Mouse (Mus musculus) CH12.LX (cell line): ENCODE results near the gene Stard5. TPM values are rescaled to one million over a fixed set of nuclear protein-coding genes. Genes with fewer than 3 reads are reported as not detected.

ENCODE experiments used
- DNase-seq: peaks from one replicate; pipeline ENCODE4 v3.0.0-alpha.2; 2013; ENCODE audit errors: extremely low read depth
- H3K27ac ChIP-seq: 2 replicates; pipeline ENCODE4 v1.5.1; 2012; ENCODE audit warnings: low read depth, mild to moderate bottlenecking, control low read depth, moderate library complexity; ENCODE audit not compliant: insufficient read depth
- H3K27me3 ChIP-seq: replicated peaks from 2 replicates; pipeline ENCODE3; 2012; ENCODE audit warnings: inconsistent platforms
- H3K36me3 ChIP-seq, 2 experiments: replicated peaks in 1 of 2; 2 replicates each; pipeline versions ENCODE3 to v1.6.1; 2012; ENCODE audit warnings: inconsistent platforms in 1 of 2, low read length in 1 of 2, mild to moderate bottlenecking in 1 of 2, mixed read lengths in 1 of 2, moderate library complexity in 1 of 2; ENCODE audit not compliant: control insufficient read depth in 1 of 2, insufficient read depth in 1 of 2
- H3K4me1 ChIP-seq, 2 experiments: 2 replicates each; pipeline ENCODE4 v1.6.1; 2012; ENCODE audit warnings: inconsistent platforms in 1 of 2, moderate library complexity in 1 of 2; ENCODE audit not compliant: insufficient read depth in 2 of 2, control insufficient read depth in 1 of 2
- H3K4me2 ChIP-seq: 2 replicates; pipeline ENCODE4 v1.6.1; 2012; ENCODE audit warnings: low read depth, mild to moderate bottlenecking, control low read depth; ENCODE audit not compliant: poor library complexity, insufficient read depth, severe bottlenecking
- H3K4me3 ChIP-seq, 3 experiments: fragments of 150-350 bp in 1 of 3; sonication (generic) in 1 of 3; replicated peaks in 1 of 3; 2 replicates each; pipeline versions ENCODE3 to v1.5.1; 2011 to 2012; ENCODE audit warnings: low read depth in 2 of 3, low read length in 2 of 3, mild to moderate bottlenecking in 2 of 3, moderate library complexity in 2 of 3, control low read depth in 1 of 3, improper control_type of control experiment in 1 of 3, inconsistent platforms in 1 of 3, mixed read lengths in 1 of 3; ENCODE audit not compliant: poor library complexity in 1 of 3
- H3K79me2 ChIP-seq: replicated peaks from 2 replicates; pipeline ENCODE4 v1.6.1; 2012; ENCODE audit warnings: mild to moderate bottlenecking, moderate library complexity; ENCODE audit not compliant: control insufficient read depth, poor library complexity, insufficient read depth, severe bottlenecking; ENCODE audit errors: extremely low read depth
- H3K9ac ChIP-seq: 2 replicates; pipeline ENCODE4 v1.6.1; 2012; ENCODE audit warnings: low read depth, mild to moderate bottlenecking, control low read depth, moderate library complexity; ENCODE audit not compliant: insufficient read depth
- H3K9me3 ChIP-seq: replicated peaks from 2 replicates; pipeline ENCODE3; 2012; ENCODE audit warnings: low read length, inconsistent platforms, mixed read lengths
- BHLHE40 ChIP-seq: IDR thresholded peaks from 2 replicates; pipeline ENCODE4 v1.6.1; 2011; ENCODE audit warnings: mild to moderate bottlenecking, low read depth, low read length, improper control_type of control experiment
- CHD1 ChIP-seq: IDR thresholded peaks from 2 replicates; pipeline ENCODE4 v1.6.1; 2012; ENCODE audit warnings: low read depth, low read length, improper control_type of control experiment, inconsistent platforms
- CHD2 ChIP-seq: IDR thresholded peaks from 2 replicates; pipeline ENCODE4 v1.6.1; 2011; ENCODE audit warnings: low read length, improper control_type of control experiment
- CTCF ChIP-seq, 2 experiments: IDR thresholded peaks in 1 of 2; conservative IDR thresholded peaks in 1 of 2; 2 replicates each; pipeline ENCODE4 v1.5.1; 2011 to 2012; ENCODE audit warnings: low read depth in 2 of 2, low read length in 2 of 2, improper control_type of control experiment in 1 of 2, inconsistent platforms in 1 of 2, mild to moderate bottlenecking in 1 of 2, moderate library complexity in 1 of 2
- E2F4 ChIP-seq: IDR thresholded peaks from 2 replicates; pipeline ENCODE4 v1.6.1; 2011; ENCODE audit warnings: low read depth, low read length, improper control_type of control experiment; ENCODE audit not compliant: insufficient replicate concordance
- ELF1 ChIP-seq: IDR thresholded peaks from 2 replicates; pipeline ENCODE4 v1.6.1; 2014; ENCODE audit warnings: low read depth, mild to moderate bottlenecking, inconsistent platforms, low read length, improper control_type of control experiment
- ETS1 ChIP-seq: conservative IDR thresholded peaks from 2 replicates; pipeline ENCODE4 v1.6.1; 2012; ENCODE audit warnings: low read depth, mild to moderate bottlenecking, inconsistent platforms, low read length, improper control_type of control experiment, moderate library complexity
- GABPA ChIP-seq: IDR thresholded peaks from 2 replicates; pipeline ENCODE4 v1.6.1; 2012; ENCODE audit warnings: low read depth, low read length, improper control_type of control experiment, inconsistent platforms; ENCODE audit not compliant: insufficient replicate concordance
- HCFC1 ChIP-seq: IDR thresholded peaks from 2 replicates; pipeline ENCODE4 v1.6.1; 2012; ENCODE audit warnings: low read depth, mild to moderate bottlenecking, inconsistent platforms, low read length, improper control_type of control experiment
- IRF4 ChIP-seq: IDR thresholded peaks from 2 replicates; pipeline ENCODE4 v1.6.1; 2014; ENCODE audit warnings: low read depth, mild to moderate bottlenecking, inconsistent platforms, low read length, improper control_type of control experiment
- JUN ChIP-seq: IDR thresholded peaks from 2 replicates; pipeline ENCODE4 v1.6.1; 2011; ENCODE audit warnings: low read depth, mild to moderate bottlenecking, low read length, improper control_type of control experiment, moderate library complexity; ENCODE audit not compliant: insufficient read depth
- JUND ChIP-seq: conservative IDR thresholded peaks from 2 replicates; pipeline ENCODE4 v1.6.1; 2011; ENCODE audit warnings: low read depth, low read length, improper control_type of control experiment
- KAT2A ChIP-seq: IDR thresholded peaks from 2 replicates; pipeline ENCODE4 v1.6.1; 2012; ENCODE audit warnings: low read length, improper control_type of control experiment, inconsistent platforms; ENCODE audit not compliant: insufficient replicate concordance
- MAFK ChIP-seq: IDR thresholded peaks from 2 replicates; pipeline ENCODE4 v1.6.1; 2011; ENCODE audit warnings: low read length, improper control_type of control experiment; ENCODE audit not compliant: insufficient replicate concordance
- MAZ ChIP-seq: IDR thresholded peaks from 2 replicates; pipeline ENCODE4 v1.6.1; 2012; ENCODE audit warnings: low read depth, mild to moderate bottlenecking, inconsistent platforms, low read length, improper control_type of control experiment, moderate library complexity
- MXI1 ChIP-seq: IDR thresholded peaks from 2 replicates; pipeline ENCODE4 v1.6.1; 2011; ENCODE audit warnings: mild to moderate bottlenecking, low read depth, low read length, improper control_type of control experiment
- NELFE ChIP-seq: IDR thresholded peaks from 2 replicates; pipeline ENCODE4 v1.6.1; 2011; ENCODE audit warnings: low read depth, low read length, improper control_type of control experiment
- NRF1 ChIP-seq: IDR thresholded peaks from 2 replicates; pipeline ENCODE4 v1.6.1; 2014; ENCODE audit warnings: low read depth, mild to moderate bottlenecking, inconsistent platforms, low read length, improper control_type of control experiment, moderate library complexity
- PAX5 ChIP-seq: IDR thresholded peaks from 2 replicates; pipeline ENCODE4 v1.6.1; 2012; ENCODE audit warnings: low read length, inconsistent platforms, mixed read lengths
- POLR2A ChIP-seq: IDR thresholded peaks from 2 replicates; pipeline ENCODE4 v1.6.1; 2011; ENCODE audit warnings: low read depth, mild to moderate bottlenecking, improper control_type of control experiment, low read length
- RCOR1 ChIP-seq: conservative IDR thresholded peaks from 2 replicates; pipeline ENCODE4 v1.6.1; 2012; ENCODE audit warnings: low read depth, mild to moderate bottlenecking, inconsistent platforms, low read length, improper control_type of control experiment
- SIN3A ChIP-seq: IDR thresholded peaks from 2 replicates; pipeline ENCODE4 v1.6.1; 2012; ENCODE audit warnings: low read length, improper control_type of control experiment, inconsistent platforms
- TBP ChIP-seq: conservative IDR thresholded peaks from 2 replicates; pipeline ENCODE4 v1.6.1; 2011; ENCODE audit warnings: low read depth, low read length, improper control_type of control experiment
- TCF12 ChIP-seq: IDR thresholded peaks from 2 replicates; pipeline ENCODE4 v1.6.1; 2014; ENCODE audit warnings: low read depth, mild to moderate bottlenecking, inconsistent platforms, low read length, improper control_type of control experiment
- UBTF ChIP-seq: IDR thresholded peaks from 2 replicates; pipeline ENCODE4 v1.6.1; 2012; ENCODE audit warnings: low read depth, mild to moderate bottlenecking, inconsistent platforms, low read length, improper control_type of control experiment, moderate library complexity
- USF1 ChIP-seq: IDR thresholded peaks from 2 replicates; pipeline ENCODE4 v1.6.1; 2014; ENCODE audit warnings: low read depth, mild to moderate bottlenecking, inconsistent platforms, low read length, improper control_type of control experiment
- USF2 ChIP-seq: conservative IDR thresholded peaks from 2 replicates; pipeline ENCODE4 v1.6.1; 2011; ENCODE audit warnings: low read depth, low read length, improper control_type of control experiment
- ZC3H11A ChIP-seq: IDR thresholded peaks from 2 replicates; pipeline ENCODE4 v1.6.1; 2012; ENCODE audit warnings: low read depth, mild to moderate bottlenecking, inconsistent platforms, low read length, improper control_type of control experiment
- ZKSCAN1 ChIP-seq: IDR thresholded peaks from 2 replicates; pipeline ENCODE4 v1.6.1; 2012; ENCODE audit warnings: low read depth, inconsistent platforms, low read length, improper control_type of control experiment, borderline replicate concordance
- ZMIZ1 ChIP-seq: IDR thresholded peaks from 2 replicates; pipeline ENCODE4 v1.6.1; 2012; ENCODE audit warnings: low read depth, mild to moderate bottlenecking, inconsistent platforms, low read length, improper control_type of control experiment
- dilution Hi-C: fragments of 300-500 bp; cut with MboI; formaldehyde crosslinking; loops from 2 replicates; pipeline ENCODE4 v1.14.3; 2020; ENCODE audit warnings: low sequenced_read_pairs; ENCODE audit not compliant: extremely low pct_unique_long_range_greater_than_20kb, extremely low pct_ligation_motif_present
- in situ Hi-C: fragments of 300-500 bp; cut with MboI; formaldehyde crosslinking; loops from 3 replicates; pipeline ENCODE4 v1.14.3; 2019; ENCODE audit warnings: low sequenced_read_pairs, low pct_ligation_motif_present, low pct_unique_long_range_greater_than_20kb, mixed read lengths
- polyA plus RNA-seq: library from polyadenylated mRNA; unstranded; fragments of >175 nt; gene quantifications from 2 replicates; pipeline ENCODE4 v1.2.1, GENCODE M21; 2012; ENCODE audit warnings: low read depth; ENCODE audit not compliant: insufficient read length
- total RNA-seq, 2 experiments: library from RNA; depleted of rRNA; stranded (reverse); fragments of 300-350 nt in 1 of 2; fragments of >200 nt in 1 of 2; gene quantifications; 2 replicates each; pipeline ENCODE4 v1.2.3; 2012 to 2014

Gene Stard5
- total and polyA plus RNA-seq, 3 experiments, result 31.7 to 44.9 (median 33.1) TPM

DNA sequence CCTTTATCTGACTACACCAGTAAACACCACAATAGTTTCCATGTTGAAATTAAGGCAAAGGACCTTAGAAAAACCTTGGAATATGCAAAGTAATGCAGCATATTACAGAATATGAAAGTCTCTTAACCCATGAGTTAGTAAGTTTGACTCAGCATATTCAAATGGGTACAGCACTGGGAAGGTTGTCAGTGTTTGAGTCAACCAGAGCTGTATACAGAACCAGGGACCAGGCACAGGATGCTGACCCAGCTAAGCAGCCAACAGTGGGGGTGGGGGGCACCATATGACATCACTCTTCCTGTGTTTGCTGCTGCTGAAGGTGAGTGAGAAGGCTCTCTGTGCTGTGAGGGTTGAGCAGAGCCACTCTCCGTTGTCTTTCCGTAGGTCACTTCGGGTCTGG, 34.7 kb upstream of the Stard5 start:
- peaks cover 24 to 43% of the 10 kb centered on the region in 2 experiments for H3K4me1 ChIP-seq
- H3K4me2 ChIP-seq, result no peak overlapping the region
- peak; percentile 67 for DNase-seq
- no peak for TF ChIP-seq ZC3H11A
- no peak for TF ChIP-seq GABPA
- TF ChIP-seq SIN3A, result no peak
- TF ChIP-seq JUN, result peak; percentile 63
- TF ChIP-seq CHD2, result peak; percentile 44; the same call in 1 of the 2 replicates
- TF ChIP-seq MAFK, result peak; percentile 85
- no peak for TF ChIP-seq NRF1
- TF ChIP-seq TBP, result no peak
- peak; percentile 6; the same call in 1 of the 2 replicates for TF ChIP-seq JUND
- TF ChIP-seq KAT2A, result no peak
- TF ChIP-seq ZKSCAN1, result no peak
- TF ChIP-seq ETS1, result peak; percentile 56
- no peak for TF ChIP-seq POLR2A
- no peak for TF ChIP-seq USF2
- peak; percentile 58 for TF ChIP-seq IRF4
- TF ChIP-seq BHLHE40, result no peak
- TF ChIP-seq, all 38 proteins: peak for 6
- Histone ChIP-seq H3K9ac (no peak overlapping the region), H3K27ac (peak overlapping the region; percentile 59), H3K4me3 (no peak overlapping the region), H3K27me3 (no peaks in the 10 kb centered on the region), H3K36me3 (peaks cover 0 to 15% of the 10 kb centered on the region in 2 experiments), H3K79me2 (no peaks in the 10 kb centered on the region), H3K9me3 (no peaks in the 10 kb centered on the region)
- dilution Hi-C loops, result no loop called here
- in situ Hi-C loops, result no loop called here

DNA sequence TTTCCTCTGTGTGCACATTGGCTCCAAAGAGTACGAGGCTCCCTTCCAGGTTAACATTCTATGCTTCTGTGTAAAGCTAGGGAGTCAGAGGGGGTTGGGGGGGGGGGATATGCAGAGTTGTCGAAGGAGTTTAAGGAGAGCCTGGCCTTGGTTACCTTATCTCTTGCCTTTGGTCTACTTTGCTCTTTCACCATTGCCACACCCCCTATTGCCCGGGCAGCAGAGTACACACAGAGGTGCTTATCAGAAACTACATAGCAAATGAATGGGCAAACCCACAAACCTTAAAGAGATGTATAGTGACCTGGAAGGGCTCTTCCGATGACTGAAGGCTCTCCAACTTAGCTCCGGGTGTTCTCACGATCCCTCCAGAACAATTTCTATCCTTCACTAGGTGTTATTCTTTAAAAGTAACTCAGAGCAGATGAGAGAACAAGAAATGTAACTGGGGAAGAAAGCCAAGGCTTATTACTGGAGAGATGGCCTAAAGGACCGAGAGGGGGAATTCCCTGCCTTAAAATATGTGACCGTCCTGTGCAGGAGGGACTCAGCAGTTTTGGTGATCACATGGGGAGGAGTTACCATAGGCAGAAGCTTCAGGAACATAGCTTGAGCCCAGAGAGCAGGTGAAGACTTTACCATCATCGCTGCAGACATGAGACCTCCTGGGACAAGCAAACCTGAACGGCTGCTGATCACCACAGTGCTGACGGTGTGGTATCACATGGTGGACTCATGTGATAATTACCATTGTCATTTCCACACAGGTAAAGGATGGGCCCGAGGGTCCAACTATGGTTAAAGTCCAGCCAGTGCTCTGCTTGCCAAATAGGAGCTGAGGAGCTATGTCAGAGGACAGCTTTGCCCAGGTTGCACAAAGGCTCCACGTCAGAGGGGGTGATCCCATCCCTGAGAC, 32.5 kb upstream of the Stard5 start:
- Histone ChIP-seq H3K27me3 (no peaks in the 10 kb centered on the region), H3K9ac (peak overlapping the region; percentile 49), H3K4me1 (peaks cover 28 to 58% of the 10 kb centered on the region in 2 experiments), H3K79me2 (no peaks in the 10 kb centered on the region), H3K4me2 (peak overlapping the region; percentile 62), H3K4me3 (peak overlapping the region; percentile 10 to 45 (median 42)), H3K36me3 (peaks cover 0 to 25% of the 10 kb centered on the region in 2 experiments), H3K9me3 (no peaks in the 10 kb centered on the region), H3K27ac (peak overlapping the region; percentile 80)
- in situ Hi-C loops (no loop called here), dilution Hi-C loops (no loop called here)
- peak; percentile 86 for DNase-seq
- TF ChIP-seq ELF1 (no peak), MAZ (no peak), TCF12 (no peak; the same call in 1 of the 2 replicates), ZMIZ1 (no peak), JUN (no peak), ZKSCAN1 (no peak), MAFK (peak; percentile 67; the same call in 1 of the 2 replicates), HCFC1 (no peak), CHD2 (no peak), USF2 (peak; percentile 40), RCOR1 (no peak), NRF1 (no peak), UBTF (no peak), CHD1 (no peak; the same call in 1 of the 2 replicates), E2F4 (no peak), USF1 (peak; percentile 51), ETS1 (peak; percentile 19; the same call in 1 of the 2 replicates), TBP (0 out of 2 replicates have a peak, but pooled peaks have one; percentile 51), CTCF (conservative IDR thresholded peaks at IDR 0.05 in 1 of 2, IDR thresholded peaks at IDR 0.05 in 1 of 2; ENCODE audit: low read depth in 2 of 2, low read length in 2 of 2) (0 out of 4 replicates have a peak, but pooled peaks of 1 of the 2 experiments have one; percentile 13), NELFE (no peak), MXI1 (0 out of 2 replicates have a peak, but pooled peaks have one; percentile 6), PAX5 (no peak)
